Mouse (Mus musculus): ENCODE results near the gene Pitpnm1.

Gene Pitpnm1

GRCm38 (mm10) chr19:4068717-4069410 lies 30.9 kb upstream of the Pitpnm1 start:
- DNase-seq (ENCODE audit: low spot score in 2 of 2): no peak

- no peak for DNase-seq (ENCODE audit: low spot score in 2 of 2)
Observed at GRCm38 (mm10) chr19:4070311-4070710, 29.5 kb upstream of the Pitpnm1 start.

- no peak for DNase-seq (ENCODE audit: low spot score in 2 of 2)
Observed at GRCm38 (mm10) chr19:4070756-4071155, 29.0 kb upstream of the Pitpnm1 start.

- no peak for DNase-seq (ENCODE audit: low spot score in 2 of 2)
Observed at GRCm38 (mm10) chr19:4071406-4071805, 28.4 kb upstream of the Pitpnm1 start.

- DNase-seq (ENCODE audit: low spot score in 2 of 2): no peak
Observed at GRCm38 (mm10) chr19:4072706-4073424, 26.9 kb upstream of the Pitpnm1 start.

- no peak for DNase-seq (ENCODE audit: low spot score in 2 of 2)
Observed at GRCm38 (mm10) chr19:4075531-4075930, 24.3 kb upstream of the Pitpnm1 start.

GRCm38 (mm10) chr19:4079594-4079993 lies 20.2 kb upstream of the Pitpnm1 start:
- DNase-seq (ENCODE audit: low spot score in 2 of 2): no peak

- no peak for DNase-seq (ENCODE audit: low spot score in 2 of 2)
Observed at GRCm38 (mm10) chr19:4080511-4081009, 19.2 kb upstream of the Pitpnm1 start.

- DNase-seq (ENCODE audit: low spot score in 2 of 2): no peak
Observed at GRCm38 (mm10) chr19:4081394-4081793, 18.4 kb upstream of the Pitpnm1 start, which contains the start of gene Cabp2. TSS of gene Cabp2 (plus strand) at chr19:4081578.

- DNase-seq (ENCODE audit: low spot score in 2 of 2): no peak
Observed at GRCm38 (mm10) chr19:4082219-4082965, 17.4 kb upstream of the Pitpnm1 start.

GRCm38 (mm10) chr19:4083316-4083715 lies 16.5 kb upstream of the Pitpnm1 start:
- no peak for DNase-seq (ENCODE audit: low spot score in 2 of 2)

GRCm38 (mm10) chr19:4083826-4084225 lies 16.0 kb upstream of the Pitpnm1 start:
- DNase-seq (ENCODE audit: low spot score in 2 of 2): no peak

- no peak for DNase-seq (ENCODE audit: low spot score in 2 of 2)
Observed at GRCm38 (mm10) chr19:4084984-4085383, 14.8 kb upstream of the Pitpnm1 start.

- no peak for DNase-seq (ENCODE audit: low spot score in 2 of 2)
Observed at GRCm38 (mm10) chr19:4086156-4086555, 13.6 kb upstream of the Pitpnm1 start.

- DNase-seq (ENCODE audit: low spot score in 2 of 2): no peak
Observed at GRCm38 (mm10) chr19:4087090-4087489, 12.7 kb upstream of the Pitpnm1 start.

- DNase-seq (ENCODE audit: low spot score in 2 of 2): no peak
Observed at GRCm38 (mm10) chr19:4088146-4088545, 11.7 kb upstream of the Pitpnm1 start.

GRCm38 (mm10) chr19:4089128-4089527 lies 10.7 kb upstream of the Pitpnm1 start:
- no peak for DNase-seq (ENCODE audit: low spot score in 2 of 2)

- no peak for DNase-seq (ENCODE audit: low spot score in 2 of 2)
Observed at GRCm38 (mm10) chr19:4090446-4090845, 9.4 kb upstream of the Pitpnm1 start.

GRCm38 (mm10) chr19:4091383-4091782 lies 8.4 kb upstream of the Pitpnm1 start:
- no peak for DNase-seq (ENCODE audit: low spot score in 2 of 2)

GRCm38 (mm10) chr19:4092750-4093149 lies 7.0 kb upstream of the Pitpnm1 start:
- no peak for DNase-seq (ENCODE audit: low spot score in 2 of 2)

GRCm38 (mm10) chr19:4093772-4094171 lies 6.0 kb upstream of the Pitpnm1 start:
- no peak for DNase-seq (ENCODE audit: low spot score in 2 of 2)

GRCm38 (mm10) chr19:4094348-4094747 lies 5.5 kb upstream of the Pitpnm1 start:
- DNase-seq (ENCODE audit: low spot score in 2 of 2): no peak
